Mouse (Mus musculus) heart, postnatal 0 days (tissue): ENCODE data around the gene Acp6.

Experiments used
- CTCF ChIP-seq: IDR thresholded peaks from 2 replicates; pipeline ENCODE4 v1.5.1; 2016; ENCODE audit warnings: antibody characterized with exemption, control low read depth, low read depth
- EP300 ChIP-seq: IDR thresholded peaks from 2 replicates; pipeline ENCODE4 v1.6.1; 2016; ENCODE audit warnings: antibody characterized with exemption, low read depth

DNA sequence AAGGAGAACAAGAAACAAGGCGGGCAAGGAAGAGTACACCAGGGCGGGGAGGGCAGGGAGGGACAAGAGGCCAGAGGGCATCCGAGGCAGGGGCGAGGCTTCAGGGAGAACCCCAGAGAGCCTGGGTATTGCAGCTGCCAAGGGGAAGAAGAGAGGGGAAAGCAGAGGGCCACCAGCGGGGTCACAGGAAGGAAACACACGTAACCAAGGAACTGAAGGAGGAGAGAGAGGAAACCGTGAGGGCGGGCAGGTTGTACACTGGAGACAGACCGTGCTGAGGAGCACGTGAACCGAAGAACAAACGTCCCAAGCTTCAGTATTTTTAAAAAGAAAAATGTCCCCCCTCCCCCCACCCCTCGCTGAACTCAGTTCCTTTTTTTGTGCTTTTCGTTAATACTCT lies 45.3 kb downstream of the Acp6 start:
- TF ChIP-seq CTCF = no peak
- TF ChIP-seq EP300 = no peak
